Mouse (Mus musculus) hindbrain, embryonic 10.5 days (tissue): ENCODE data around the gene Rnf38. TPM values are rescaled to one million over a fixed set of nuclear protein-coding genes. Genes with fewer than 3 reads are reported as not detected.

ENCODE experiments used
- DNase-seq: peaks from one replicate; pipeline ENCODE4 v3.0.0-alpha.2; 2017; ENCODE audit warnings: low spot score
- H3K27ac ChIP-seq: fragments of 300-500 bp; sonication (generic); 2 replicates; pipeline ENCODE4 v1.5.1; 2016; ENCODE audit warnings: mild to moderate bottlenecking, moderate library complexity
- H3K27me3 ChIP-seq: fragments of 300-500 bp; sonication (generic); 2 replicates; pipeline ENCODE4 v1.6.1; 2016; ENCODE audit warnings: mild to moderate bottlenecking; ENCODE audit not compliant: poor library complexity, insufficient read depth, severe bottlenecking
- H3K36me3 ChIP-seq: fragments of 300-500 bp; sonication (generic); 2 replicates; pipeline ENCODE4 v1.6.1; 2016; ENCODE audit warnings: mild to moderate bottlenecking, moderate library complexity
- H3K4me1 ChIP-seq: fragments of 300-500 bp; sonication (generic); replicated peaks from 2 replicates; pipeline ENCODE4 v1.6.1; 2016; ENCODE audit warnings: mild to moderate bottlenecking
- H3K4me3 ChIP-seq: fragments of 300-500 bp; sonication (generic); 2 replicates; pipeline ENCODE4 v1.5.1; 2016; ENCODE audit warnings: mild to moderate bottlenecking, moderate library complexity
- H3K9me3 ChIP-seq: fragments of 300-500 bp; sonication (generic); 2 replicates; pipeline ENCODE4 v1.6.1; 2016; ENCODE audit warnings: mild to moderate bottlenecking, moderate library complexity
- WGBS: fragments of 180-500 bp; shearing (Covaris S2); methylation state at CpG from one replicate; pipeline ENCODE4 v1.1.7; 2016; 5-methylcytosine and 5-hydroxymethylcytosine counted together
- polyA plus RNA-seq: library from polyadenylated mRNA; unstranded; fragments of >200 nt; fragmentation: Nextera tagmentation; extraction: Ambion mirVana; gene quantifications from 2 replicates; pipeline ENCODE4 v1.2.1, GENCODE M21; 2016

The Rnf38 gene
- polyA plus RNA-seq, 1 experiment from 2014 or later = 39.0 TPM

DNA sequence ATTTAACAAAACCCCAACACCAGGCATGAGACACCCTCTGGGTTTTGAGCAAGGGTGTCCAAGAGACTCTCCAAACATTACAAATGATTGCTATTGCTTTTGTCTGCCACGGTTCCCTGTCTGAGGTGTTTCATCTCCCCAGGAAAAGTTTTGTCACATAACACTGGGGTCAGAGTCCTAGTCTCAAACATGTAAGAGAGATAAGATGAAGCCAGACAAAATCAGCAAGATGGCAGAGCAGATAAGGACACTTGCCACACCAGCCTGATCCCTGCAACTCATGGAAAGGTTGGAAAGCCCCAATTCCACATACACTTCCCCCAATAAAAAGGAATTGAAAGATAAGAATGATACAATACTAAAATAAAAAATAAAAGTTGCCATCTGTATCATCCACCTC lies 49.7 kb downstream of the Rnf38 start:
- Histone ChIP-seq H3K4me1 (no peaks in the 10 kb centered on the region; the same call in 1 of the 2 replicates), H3K36me3 (peaks cover 6% of the 10 kb centered on the region), H3K9me3 (no peaks in the 10 kb centered on the region), H3K27me3 (no peaks in the 10 kb centered on the region), H3K4me3 (no peak overlapping the region), H3K27ac (no peak overlapping the region)
- WGBS = 71% methylated on average over 1 of the region's 1 CpGs
- DNase-seq = no peak

DNA sequence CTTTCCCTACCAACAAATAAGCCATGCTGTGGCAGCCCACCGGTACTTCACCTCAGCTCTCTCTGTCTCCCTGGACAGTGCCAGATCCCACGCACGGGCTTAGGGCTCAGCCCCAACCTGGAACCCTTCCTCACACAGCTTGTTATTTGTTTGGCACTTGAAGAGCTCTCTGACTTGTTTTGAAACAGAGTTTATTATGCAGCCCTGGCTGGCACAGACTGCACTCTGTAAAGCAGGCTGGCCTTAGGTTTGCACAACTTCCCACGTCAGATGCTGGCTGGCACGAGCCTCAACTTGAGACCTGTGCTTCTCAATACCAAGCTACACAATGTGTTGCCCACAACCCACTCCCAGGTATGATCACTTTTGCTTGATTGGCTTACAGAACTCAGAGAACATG lies 53.8 kb downstream of the Rnf38 start:
- no peak for DNase-seq
- Histone ChIP-seq H3K27ac (no peak overlapping the region), H3K36me3 (peaks cover 12% of the 10 kb centered on the region; the same call in 1 of the 2 replicates), H3K27me3 (no peaks in the 10 kb centered on the region), H3K4me1 (no peaks in the 10 kb centered on the region; the same call in 1 of the 2 replicates), H3K4me3 (no peak overlapping the region), H3K9me3 (no peaks in the 10 kb centered on the region)
- 90% methylated on average over 5 of the region's 5 CpGs for WGBS

DNA sequence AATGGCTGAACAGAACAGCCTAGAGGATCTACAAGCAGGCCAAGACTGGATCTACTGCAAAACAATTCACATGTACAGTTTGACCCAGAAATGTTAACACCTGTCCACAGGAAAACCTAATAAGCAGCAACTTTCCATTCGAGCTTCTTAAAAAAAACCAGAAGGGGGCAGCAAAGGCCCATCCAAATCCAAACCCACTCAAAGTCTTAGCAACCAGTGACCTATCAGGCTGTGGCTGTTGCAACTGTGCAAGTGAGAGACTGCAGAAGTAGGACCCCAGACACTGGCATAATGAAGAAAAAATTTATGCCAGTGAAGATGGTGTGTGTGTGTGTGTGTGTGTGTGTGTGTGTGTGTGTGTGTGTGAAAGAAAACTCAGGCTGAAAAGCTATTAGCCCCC lies 60.4 kb downstream of the Rnf38 start:
- H3K27ac ChIP-seq = no peak overlapping the region
- WGBS = 2% methylated on average over 1 of the region's 1 CpGs
- peaks cover 15% of the 10 kb centered on the region for H3K4me1 ChIP-seq
- H3K36me3 ChIP-seq = peaks cover 8% of the 10 kb centered on the region; the same call in 1 of the 2 replicates
- peak; percentile 35 for DNase-seq
- H3K27me3 ChIP-seq = no peaks in the 10 kb centered on the region
- no peak overlapping the region for H3K4me3 ChIP-seq
- H3K9me3 ChIP-seq = no peaks in the 10 kb centered on the region

DNA sequence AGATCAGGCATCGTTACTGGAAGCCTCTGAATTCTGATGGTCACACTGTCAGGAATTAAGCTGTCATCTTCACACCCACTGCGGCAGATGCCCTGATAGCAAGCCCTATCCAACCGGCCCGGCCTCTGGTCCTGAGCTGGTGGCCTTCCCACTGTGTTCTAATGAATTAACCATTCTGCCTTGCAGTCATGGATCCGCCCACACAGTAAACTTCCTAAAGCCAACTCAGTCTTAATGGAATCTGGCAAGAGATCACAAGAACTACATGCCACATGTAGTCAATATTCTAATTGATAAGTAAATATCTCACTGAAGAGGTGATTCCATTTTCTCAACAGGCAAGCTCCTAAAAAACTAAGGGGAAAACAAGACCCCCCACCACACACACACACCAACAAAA lies 60.9 kb downstream of the Rnf38 start:
- no peak overlapping the region for H3K4me3 ChIP-seq
- WGBS = 47% methylated on average over 5 of the region's 5 CpGs

DNA sequence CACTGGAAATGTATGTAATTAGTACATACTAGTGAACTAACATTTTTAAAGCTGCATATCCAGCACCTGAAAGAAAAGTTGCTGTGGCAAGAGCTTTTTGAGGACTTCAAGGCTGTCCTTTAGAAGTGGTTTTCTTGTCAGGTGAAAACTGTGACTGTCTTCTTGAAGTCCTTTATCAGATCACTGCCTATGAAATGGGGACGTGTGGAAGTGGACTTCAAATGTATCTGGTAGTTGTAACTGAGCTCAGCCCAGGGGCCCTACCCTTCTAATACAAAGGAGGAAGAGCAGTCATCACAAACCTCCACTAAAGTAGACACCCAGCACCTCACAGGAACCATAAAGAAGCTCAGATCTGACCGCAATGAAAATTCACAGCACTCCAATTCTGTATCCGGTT lies 63.7 kb downstream of the Rnf38 start:
- no peaks in the 10 kb centered on the region for H3K36me3 ChIP-seq
- peaks cover 32% of the 10 kb centered on the region for H3K4me1 ChIP-seq
- 83% methylated on average over 3 of the region's 3 CpGs for WGBS
- no peak overlapping the region for H3K4me3 ChIP-seq
- H3K27me3 ChIP-seq = no peaks in the 10 kb centered on the region
- no peak overlapping the region for H3K27ac ChIP-seq
- H3K9me3 ChIP-seq = no peaks in the 10 kb centered on the region
- DNase-seq = no peak

More for the DNA sequence above, 60.9 kb downstream of the Rnf38 start:
- no peaks in the 10 kb centered on the region for H3K27me3 ChIP-seq
- H3K36me3 ChIP-seq = 0 out of 2 replicates have a peak, but pooled peaks cover 6% of the 10 kb centered on the region
- DNase-seq = no peak
- H3K9me3 ChIP-seq = no peaks in the 10 kb centered on the region
- H3K27ac ChIP-seq = no peak overlapping the region
- H3K4me1 ChIP-seq = peaks cover 15% of the 10 kb centered on the region

DNA sequence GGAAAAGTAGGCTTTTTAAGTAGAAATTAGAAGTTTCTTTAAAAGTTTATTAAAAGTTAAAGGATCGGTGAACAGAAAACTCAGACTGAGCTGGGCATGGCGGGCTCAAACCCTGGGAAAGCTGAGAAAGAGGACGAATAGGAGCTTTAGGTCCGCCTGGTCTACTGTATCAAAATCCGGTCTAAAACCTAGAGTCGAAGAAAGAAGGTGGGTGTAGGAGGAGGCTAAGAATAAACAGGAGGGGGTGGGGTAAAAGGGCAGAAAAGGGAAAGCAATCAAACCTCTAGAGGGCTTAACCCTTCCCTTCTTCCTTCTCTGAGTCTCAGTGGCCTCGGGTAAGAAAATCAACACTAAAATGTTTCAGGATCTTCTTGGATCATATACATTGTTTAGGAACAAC lies 64.8 kb downstream of the Rnf38 start:
- no peak for DNase-seq
- Histone ChIP-seq H3K27ac (no peak overlapping the region), H3K36me3 (no peaks in the 10 kb centered on the region), H3K4me1 (peaks cover 42% of the 10 kb centered on the region), H3K4me3 (peak overlapping the region; percentile 52), H3K27me3 (no peaks in the 10 kb centered on the region), H3K9me3 (no peaks in the 10 kb centered on the region)
- WGBS = 5% methylated on average over 7 of the region's 7 CpGs

DNA sequence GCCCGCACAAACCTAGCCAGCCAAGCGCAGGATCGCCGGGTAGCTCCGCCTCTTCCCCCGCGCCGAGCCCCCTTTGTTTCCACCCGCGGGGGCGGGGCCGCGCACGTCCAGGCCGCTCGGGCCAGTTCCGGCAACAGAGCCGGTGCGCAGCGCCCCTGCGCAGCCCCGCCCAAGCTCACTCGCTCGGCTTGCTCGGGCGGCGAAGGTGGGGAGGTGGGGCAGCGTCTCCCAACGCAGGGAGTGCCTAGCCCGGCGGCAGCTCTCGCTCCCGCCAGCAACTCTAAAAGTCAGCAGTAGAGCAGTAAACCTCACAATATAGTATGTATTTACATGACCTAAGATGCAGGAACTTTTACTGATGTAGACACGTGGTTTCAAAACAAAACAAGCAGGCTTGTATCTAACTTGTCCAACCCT lies 65.3 kb downstream of the Rnf38 start:
- peak; percentile 96 for DNase-seq
- Histone ChIP-seq H3K4me1 (peaks cover 42% of the 10 kb centered on the region), H3K36me3 (no peaks in the 10 kb centered on the region), H3K27ac (peak overlapping the region; percentile 46; the same call in 1 of the 2 replicates), H3K9me3 (no peaks in the 10 kb centered on the region), H3K4me3 (peak overlapping the region; percentile 52), H3K27me3 (no peaks in the 10 kb centered on the region)
- whole genome bisulfite sequencing = under 1% methylated on average over 29 of the region's 34 CpGs

DNA sequence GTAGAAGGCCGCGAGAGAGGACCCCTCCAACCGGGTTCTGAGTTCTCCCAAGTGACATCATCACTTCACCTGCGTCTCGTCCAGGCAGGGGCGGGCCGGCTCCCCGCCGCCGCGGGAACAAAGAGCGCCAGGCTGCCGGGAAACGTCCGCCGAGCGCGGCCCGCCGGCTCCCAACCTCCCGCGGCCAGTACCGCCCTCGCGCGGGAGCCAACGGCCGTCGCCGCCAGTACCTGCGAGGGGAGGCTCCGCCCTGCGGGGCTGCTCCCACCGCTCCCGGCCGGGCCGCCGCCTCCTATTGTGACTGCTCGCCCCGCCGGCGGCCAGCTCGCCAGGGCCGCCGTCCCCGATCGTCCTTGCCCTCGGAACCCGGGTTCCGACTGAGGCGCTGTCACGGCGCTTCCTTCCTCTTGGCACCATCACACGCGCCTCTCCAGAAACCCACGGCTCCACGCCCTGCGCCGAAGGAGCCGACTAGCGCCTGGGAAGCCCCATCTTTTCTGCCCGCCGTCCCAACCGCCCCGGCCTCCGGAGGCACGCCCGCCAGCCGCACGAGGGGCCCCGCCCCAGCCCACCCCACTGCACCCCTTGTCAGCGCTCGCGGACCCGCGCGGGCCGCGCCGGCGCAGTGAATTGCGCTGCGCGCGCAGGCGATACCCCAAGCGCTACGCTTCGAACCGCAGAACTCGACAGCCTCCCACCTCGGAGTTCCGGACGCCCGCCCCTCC lies 66.0 kb downstream of the Rnf38 start:
- H3K36me3 ChIP-seq = no peaks in the 10 kb centered on the region
- WGBS = under 1% methylated on average over 90 of the region's 95 CpGs
- no peaks in the 10 kb centered on the region for H3K27me3 ChIP-seq
- H3K4me3 ChIP-seq = peak overlapping the region; percentile 84
- peaks cover 48% of the 10 kb centered on the region for H3K4me1 ChIP-seq
- H3K27ac ChIP-seq = peak overlapping the region; percentile 97
- DNase-seq = peak; percentile 91
- H3K9me3 ChIP-seq = no peaks in the 10 kb centered on the region

DNA sequence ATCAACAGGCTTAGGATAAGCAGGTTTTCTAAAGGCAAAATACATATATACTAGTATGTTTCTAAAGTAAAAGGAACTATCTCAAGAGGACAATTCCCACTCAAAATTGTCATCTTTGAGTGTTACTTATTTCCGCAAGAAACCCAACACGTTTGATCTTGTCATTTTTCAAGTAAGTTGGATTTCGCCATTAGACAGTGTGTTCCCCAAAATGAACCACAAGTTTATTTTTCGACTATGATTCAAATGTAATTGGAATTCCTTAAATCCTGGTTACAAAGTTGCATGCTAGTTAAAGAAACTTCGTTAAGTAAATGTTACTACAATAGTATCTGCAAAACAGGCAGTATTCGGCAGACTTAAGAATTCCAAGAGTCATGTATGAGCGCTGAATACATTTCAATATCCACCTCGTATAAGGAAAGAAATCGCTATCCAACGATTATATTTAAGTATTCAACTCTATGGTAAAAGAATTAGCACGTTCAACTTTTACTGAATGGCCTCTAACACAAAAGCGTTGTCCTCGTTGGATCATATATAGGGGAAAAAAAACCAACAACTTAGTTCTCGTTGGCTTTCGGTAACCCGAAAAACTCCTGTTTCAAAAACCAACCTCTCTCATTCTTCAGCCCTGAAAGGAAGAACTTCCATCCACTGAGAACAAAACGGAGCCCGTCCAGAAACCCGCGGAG lies 66.7 kb downstream of the Rnf38 start:
- H3K9me3 ChIP-seq = no peaks in the 10 kb centered on the region
- whole genome bisulfite sequencing = 6% methylated on average over 20 of the region's 20 CpGs
- H3K27me3 ChIP-seq = no peaks in the 10 kb centered on the region
- H3K4me1 ChIP-seq = peaks cover 53% of the 10 kb centered on the region
- H3K4me3 ChIP-seq = peak overlapping the region; percentile 84
- H3K27ac ChIP-seq = peak overlapping the region; percentile 97
- DNase-seq = no peak
- H3K36me3 ChIP-seq = no peaks in the 10 kb centered on the region

DNA sequence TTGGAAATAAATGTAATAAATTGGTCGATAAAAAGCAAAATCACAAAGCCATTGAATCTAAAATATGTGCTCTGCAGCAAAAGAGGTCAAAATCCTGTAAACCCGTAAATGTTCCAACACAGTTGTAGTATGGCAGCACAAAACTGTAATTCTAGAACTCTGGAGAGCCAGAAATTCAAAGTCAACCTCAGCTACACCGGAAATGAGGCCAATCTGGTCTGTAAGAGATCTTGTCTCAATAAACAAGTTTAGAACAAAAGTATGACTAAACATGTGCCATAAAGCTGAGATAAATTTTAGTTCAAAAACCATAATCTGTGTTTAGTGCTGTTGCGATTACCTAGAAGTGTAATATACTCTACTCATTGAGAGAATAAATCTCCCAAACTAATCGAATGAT lies 69.0 kb downstream of the Rnf38 start:
- DNase-seq = no peak
- WGBS = 89% methylated on average over 5 of the region's 5 CpGs
- H3K27ac ChIP-seq = no peak overlapping the region
- H3K4me3 ChIP-seq = peak overlapping the region; percentile 84; the same call in 1 of the 2 replicates
- H3K4me1 ChIP-seq = peaks cover 64% of the 10 kb centered on the region
- H3K27me3 ChIP-seq = no peaks in the 10 kb centered on the region
- H3K36me3 ChIP-seq = no peaks in the 10 kb centered on the region
- H3K9me3 ChIP-seq = no peaks in the 10 kb centered on the region

DNA sequence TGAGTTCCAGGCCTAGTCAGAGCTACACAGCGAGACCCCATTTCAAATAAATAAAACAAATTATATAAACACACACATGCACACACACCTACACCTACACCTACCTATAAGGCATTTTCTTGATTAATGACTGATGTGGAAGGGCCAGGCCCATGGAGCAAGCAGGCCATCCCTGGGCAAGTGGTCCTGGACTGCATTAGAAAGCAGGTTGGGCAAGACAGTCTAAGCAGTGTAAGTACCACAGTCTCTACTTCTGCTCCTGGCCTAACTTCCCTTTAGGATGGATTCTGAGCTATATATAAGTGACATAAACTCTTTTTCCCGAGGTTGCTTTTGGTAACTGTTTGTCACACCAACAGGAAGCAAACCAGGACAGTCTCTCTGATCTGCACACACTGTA lies 70.6 kb downstream of the Rnf38 start:
- H3K4me1 ChIP-seq = peaks cover 55% of the 10 kb centered on the region
- WGBS = 84% methylated on average over 2 of the region's 2 CpGs
- no peaks in the 10 kb centered on the region for H3K9me3 ChIP-seq

DNA sequence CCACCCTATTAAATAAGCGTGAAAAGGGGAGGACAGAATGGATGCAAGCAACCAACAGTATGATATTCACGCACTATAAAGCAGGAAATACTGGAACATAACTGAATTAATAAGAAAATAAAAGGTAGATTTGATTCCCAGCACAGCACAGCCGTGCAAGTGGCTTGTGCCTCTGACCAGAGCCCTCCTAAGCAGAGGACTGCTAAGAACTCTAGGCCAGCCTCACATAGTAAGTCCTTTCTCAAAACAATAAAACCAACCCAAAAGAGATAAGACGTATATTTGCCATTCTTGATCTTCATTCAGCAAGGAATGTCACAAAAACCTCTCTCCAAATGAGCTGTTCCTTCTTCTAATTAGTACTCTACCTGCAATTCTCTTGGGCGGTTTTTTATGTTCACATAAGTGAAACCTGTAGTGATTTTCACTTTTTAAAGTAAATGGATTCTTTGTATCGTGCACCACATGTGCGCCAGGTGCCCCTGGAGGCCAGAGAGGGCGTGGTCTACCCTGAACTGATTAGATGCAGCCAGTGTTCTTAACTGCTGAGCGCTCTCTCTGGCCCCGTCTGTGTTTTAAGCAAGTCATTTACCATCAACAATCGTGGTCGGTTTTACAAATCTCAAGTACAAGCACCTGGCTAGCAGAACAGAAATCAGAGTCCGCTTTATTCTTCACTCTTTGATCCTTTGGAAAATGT lies 72.4 kb downstream of the Rnf38 start:
- Histone ChIP-seq H3K4me3 (no peak overlapping the region), H3K9me3 (no peaks in the 10 kb centered on the region), H3K4me1 (peaks cover 50% of the 10 kb centered on the region), H3K27ac (no peak overlapping the region), H3K36me3 (peaks cover 21% of the 10 kb centered on the region), H3K27me3 (no peaks in the 10 kb centered on the region)
- 67% methylated on average over 13 of the region's 13 CpGs for WGBS
- no peak for DNase-seq

More for the DNA sequence above, 70.6 kb downstream of the Rnf38 start:
- no peak overlapping the region for H3K27ac ChIP-seq
- peaks cover 8% of the 10 kb centered on the region for H3K36me3 ChIP-seq
- no peak overlapping the region for H3K4me3 ChIP-seq
- no peak for DNase-seq
- no peaks in the 10 kb centered on the region for H3K27me3 ChIP-seq

DNA sequence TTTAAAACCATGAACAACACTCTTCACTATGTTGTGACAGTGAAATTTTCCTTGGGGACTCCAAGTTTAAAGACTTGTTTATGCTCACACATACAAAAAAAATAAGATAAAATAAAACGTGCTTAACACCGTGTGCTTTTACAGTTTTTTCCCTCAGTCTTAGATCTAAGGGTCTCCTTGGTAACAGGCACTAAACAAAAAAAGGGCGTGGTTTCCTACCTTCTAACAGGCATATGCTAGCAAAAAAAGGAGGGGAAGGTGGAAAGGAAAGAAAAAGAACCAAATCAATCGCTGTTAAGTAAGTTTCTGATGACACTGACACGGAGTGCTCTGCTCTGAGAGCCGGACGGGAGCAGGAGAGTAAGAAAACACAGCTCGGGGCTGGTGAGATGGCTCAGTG lies 73.8 kb downstream of the Rnf38 start:
- 88% methylated on average over 8 of the region's 8 CpGs for WGBS
- DNase-seq = no peak

More for the DNA sequence above, 73.8 kb downstream of the Rnf38 start:
- H3K9me3 ChIP-seq = no peaks in the 10 kb centered on the region
- no peak overlapping the region for H3K4me3 ChIP-seq
- H3K4me1 ChIP-seq = peaks cover 37% of the 10 kb centered on the region
- H3K27ac ChIP-seq = no peak overlapping the region
- no peaks in the 10 kb centered on the region for H3K27me3 ChIP-seq
- H3K36me3 ChIP-seq = peaks cover 33% of the 10 kb centered on the region
